Mouse (Mus musculus): Measurements from ENCODE around the gene Kctd4.

Kctd4 gene

DNA sequence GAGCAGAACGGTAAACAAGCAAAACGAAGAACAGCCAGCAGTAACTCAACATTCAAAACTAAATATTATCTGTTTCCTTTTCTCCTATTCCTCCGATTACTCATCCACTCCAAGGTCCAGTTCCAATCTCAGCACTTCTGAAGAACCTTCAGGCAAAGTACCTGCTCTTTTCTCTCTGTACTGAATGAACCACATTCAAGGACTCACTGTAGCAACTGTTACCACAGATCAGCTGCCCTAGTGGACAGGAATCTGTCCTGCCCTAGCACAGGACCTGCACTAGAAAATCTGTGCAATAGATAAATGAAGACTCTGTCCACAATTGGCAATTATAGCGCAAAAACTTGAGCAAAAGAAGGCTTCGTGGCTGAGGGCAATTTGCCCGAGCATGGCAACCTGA, 36.1 kb downstream of the Kctd4 start:
- DNase-seq (ENCODE audit: low spot score): no peak

DNA sequence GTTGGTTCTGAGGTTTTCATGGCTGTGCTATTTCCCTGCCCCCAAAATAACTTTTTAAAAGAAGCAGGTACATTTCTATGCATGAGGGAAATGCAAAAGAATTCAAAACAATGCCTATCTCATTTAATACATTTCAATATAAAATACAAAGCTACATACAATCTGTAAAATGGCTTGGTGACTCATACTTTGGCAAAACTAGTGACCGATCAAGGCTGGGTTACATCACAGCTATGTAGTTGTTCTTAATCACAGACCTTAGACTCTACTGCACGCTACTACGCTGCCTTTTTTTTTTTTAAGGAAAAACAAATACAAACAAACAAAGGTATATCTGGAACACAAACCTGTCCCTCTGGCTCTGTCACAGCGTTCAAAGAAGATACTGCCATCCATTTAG, 37.6 kb downstream of the Kctd4 start:
- no peak for DNase-seq (ENCODE audit: low spot score)

DNA sequence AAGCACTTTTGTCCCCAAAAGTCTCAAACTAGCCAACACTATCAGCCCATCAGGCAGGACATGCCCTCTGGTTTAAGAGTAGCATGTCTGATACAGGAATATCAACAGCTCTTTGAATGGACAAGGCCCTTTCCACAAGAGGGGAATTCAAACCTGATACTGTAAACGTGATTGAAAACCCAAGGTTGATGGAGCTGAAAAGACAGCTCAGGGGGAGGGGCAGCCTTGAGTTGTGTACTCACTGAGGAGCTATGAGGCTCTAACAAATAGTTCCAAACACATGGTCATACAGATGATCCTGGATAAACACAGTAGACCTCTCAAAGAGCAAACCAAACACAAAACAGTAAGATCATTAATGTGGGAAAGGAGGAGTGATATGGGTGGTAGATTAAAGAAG, 43.3 kb downstream of the Kctd4 start:
- no peak for DNase-seq (ENCODE audit: low spot score)

DNA sequence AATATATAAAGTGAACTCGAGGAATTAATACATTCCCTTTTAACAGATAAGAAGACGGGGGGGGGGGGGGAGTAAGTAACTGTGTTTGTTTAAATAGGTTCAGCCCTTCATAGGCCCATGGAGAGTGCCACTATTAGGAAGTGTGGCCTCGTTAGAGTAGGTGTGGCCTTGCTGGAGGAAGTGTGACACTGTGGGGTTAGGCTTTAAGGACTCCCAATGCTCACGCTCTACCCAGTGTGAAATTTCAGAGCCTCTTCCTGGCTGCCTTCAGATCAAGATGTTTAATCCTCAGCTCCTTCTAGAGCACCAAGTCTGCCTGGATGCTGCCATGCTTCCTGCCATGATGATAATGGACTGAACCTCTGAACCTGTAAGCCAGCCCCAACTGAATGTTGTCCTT, 47.0 kb downstream of the Kctd4 start:
- no peak for DNase-seq (ENCODE audit: low spot score)

DNA sequence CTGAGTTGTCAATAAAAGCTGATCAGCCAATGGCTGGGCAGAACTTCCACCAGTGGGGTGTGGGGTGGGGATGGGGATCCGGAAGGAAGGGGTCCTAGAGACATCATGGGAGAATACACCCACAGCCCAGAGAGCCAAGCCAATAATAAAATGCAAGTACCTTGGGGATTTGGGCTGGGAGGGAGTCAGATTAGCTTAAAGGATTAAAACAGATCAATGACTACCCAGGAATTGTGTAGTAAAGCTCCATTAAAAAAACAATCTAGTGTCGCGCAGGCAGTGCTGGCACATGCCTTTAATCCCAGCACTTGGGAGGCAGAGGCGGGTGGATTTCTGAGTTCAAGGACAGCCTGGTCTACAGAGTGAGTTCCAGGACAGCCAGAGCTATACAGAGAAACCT, 50.2 kb downstream of the Kctd4 start:
- DNase-seq (ENCODE audit: low spot score): no peak

DNA sequence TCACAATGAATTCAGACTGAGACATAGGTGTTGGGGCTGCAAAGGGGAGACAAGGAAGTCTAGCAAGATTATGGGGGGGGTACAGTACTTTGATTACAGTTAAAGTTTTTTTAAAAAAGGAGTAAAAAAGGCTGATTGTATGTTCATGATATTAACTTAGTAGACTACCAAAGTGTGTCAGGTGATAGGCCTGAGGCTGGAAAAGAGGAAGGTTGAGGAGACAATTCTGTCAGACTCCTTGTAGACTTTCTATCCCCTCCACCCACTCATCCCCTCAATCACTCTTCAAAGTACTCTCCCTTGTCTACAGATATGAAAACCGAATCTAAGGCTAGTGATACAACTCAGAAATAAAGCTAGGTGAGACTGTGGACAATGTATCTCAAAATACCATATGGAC, 53.4 kb downstream of the Kctd4 start:
- no peak for DNase-seq (ENCODE audit: low spot score)

DNA sequence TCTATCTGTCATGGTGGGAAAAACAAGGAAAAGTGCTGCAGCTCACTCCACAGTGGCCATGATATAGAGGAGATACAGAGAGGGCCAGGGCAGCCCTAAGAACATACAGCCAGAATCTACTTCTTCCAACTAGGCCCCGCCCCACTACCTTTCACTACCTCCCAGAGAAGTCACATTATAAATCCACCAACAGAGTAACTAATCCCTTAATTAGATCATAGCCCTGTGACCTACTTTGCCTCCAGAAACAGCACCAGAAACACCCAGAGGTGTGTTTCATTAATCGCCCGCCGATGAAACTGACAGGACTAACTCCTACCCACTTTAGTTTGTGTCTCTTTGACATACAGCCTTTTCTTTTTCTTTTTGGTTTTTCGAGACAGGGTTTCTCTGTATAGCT, 54.4 kb downstream of the Kctd4 start:
- no peak for DNase-seq (ENCODE audit: low spot score)

DNA sequence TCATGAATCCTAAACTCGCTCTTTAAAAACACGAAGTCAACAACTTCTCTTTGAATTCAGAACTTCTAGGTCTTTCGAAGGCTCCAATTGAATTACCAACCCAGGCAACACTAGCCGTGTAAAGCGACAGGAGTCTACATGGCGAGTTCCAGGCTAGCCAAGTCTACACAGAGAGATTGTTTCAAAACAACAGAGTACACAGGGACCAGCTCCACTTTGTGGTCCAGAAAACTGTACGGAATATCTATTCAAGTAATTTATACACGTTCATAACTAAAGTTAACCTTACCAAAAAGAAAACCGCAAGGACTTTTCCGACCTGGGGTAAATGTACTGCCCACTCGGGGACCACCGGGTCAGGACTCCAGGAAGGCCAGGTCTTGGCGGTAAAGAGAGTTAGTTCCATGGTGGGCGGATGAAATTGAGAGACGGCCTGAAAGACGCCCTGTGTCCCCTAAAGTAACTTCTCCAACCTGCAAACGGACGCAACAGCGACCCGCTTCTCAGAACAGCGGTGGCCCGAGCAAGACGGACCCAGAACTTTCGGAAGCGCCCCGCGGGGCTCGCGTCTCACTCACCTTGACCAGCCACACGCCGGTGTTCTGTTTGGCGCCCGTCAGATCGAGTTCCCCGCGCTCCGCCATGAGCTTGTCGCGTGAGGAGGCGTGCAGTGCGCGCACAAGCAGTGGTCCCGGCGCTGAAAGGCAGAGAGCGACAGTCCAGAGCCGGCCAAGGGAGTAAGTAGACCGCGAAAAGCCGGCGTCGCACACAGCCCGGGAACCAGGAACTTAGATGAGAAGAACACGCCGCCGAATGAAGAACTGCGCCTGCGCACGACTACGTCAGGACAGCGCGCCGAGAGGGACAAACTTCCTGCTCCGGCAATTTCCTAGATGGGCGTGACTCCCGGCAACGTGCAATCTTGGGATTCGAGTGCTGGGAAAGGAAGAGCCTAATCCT, 55.6 kb downstream of the Kctd4 start, which contains the start of gene Gtf2f2:
TSS of gene Gtf2f2 (minus strand) at position 764 of the 960 bp plus-strand sequence.
- peak; percentile 96 for DNase-seq (ENCODE audit: low spot score)

DNA sequence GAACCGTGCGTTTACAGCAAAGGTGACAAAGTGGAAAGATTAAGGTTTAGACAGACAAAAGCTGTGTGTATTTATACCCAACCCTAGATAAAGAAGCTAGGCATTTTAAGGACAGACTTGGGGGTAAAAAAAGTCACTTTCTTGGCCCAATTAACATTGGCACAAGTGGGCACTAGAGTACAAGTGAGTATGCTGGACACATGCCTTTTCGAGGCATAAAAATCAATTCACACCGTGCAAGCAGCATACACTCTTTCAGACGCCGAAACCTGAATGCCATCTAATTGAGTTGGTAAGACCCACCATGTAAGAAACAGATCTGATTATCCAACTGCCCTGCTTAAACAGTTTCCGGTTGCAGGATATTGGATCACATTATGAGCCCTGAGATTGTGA, 56.3 kb downstream of the Kctd4 start:
- no peak for DNase-seq (ENCODE audit: low spot score)

DNA sequence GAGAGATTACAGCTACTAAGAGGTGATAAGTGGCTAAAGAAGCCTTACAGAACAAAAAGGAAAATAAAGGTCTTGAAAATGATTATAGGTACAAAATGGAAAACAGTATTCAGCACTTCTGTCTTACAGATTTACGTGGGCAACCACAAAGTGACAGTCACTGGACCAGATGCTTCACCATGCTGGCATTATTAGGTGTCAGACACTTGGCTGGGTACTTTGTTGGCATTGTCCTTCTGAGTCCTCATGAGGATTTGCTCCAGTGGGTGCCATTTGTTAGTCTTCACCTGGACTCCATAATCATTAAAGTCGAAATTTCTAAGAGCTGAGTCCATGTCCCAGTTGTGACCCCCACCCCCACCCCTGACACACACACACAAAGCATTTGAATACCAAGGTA, 59.5 kb downstream of the Kctd4 start:
- DNase-seq (ENCODE audit: low spot score): no peak

All from ovary, postnatal 36 days (tissue).